In the genomic region with DNA sequence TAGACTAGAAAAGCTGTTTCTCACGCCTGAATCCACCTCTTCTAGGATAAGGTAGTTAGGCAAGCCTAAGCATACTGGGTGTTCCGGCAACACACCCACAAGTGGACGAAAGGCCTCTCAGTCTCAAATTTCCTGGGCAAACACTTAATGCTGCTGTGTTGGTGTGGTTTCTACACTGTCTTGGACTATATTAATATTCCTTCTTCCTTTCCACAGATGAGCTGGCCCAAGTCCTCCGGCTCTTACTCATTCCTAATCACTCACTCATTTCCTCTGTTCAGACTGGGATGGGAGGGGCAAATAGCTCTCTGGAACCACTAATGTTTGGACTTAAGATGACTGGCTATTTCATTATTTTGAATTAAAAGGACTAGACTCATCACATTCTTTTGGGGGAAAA, we compare ENCODE assay signal across 10 mouse cellular contexts.
DNase-seq lines count a peak whose midpoint lies in the region; ATAC-seq and TF ChIP-seq lines count a peak whose summit lies in the region.
"Had no signal": no experiment of that assay in that cellular context is flagged by ENCODE, and none has a peak within 500 bp of the region (broad histone marks: within the 10 kb centered on the region; RNA-seq: fewer than 3 reads in every experiment).

No protein-coding gene starts in this region.

- no peaks in the 10 kb centered on the region for H3K27me3 ChIP-seq in Patski
- H3K27me3 ChIP-seq in heart, embryonic 15.5 days, result no peaks in the 10 kb centered on the region
- no peaks in the 10 kb centered on the region for H3K27me3 ChIP-seq in liver, embryonic 16.5 days (ENCODE audit: control insufficient read depth, insufficient read depth, low read depth, low read length)
- H3K27me3 ChIP-seq: neural tube, embryonic 12.5 days had no signal

- no peaks in the 10 kb centered on the region for H3K9me3 ChIP-seq in heart, embryonic 15.5 days (replicated peaks)
- H3K9me3 ChIP-seq in liver, embryonic 16.5 days (replicated peaks; ENCODE audit: control insufficient read depth, low read length), result no peaks in the 10 kb centered on the region
- H3K9me3 ChIP-seq: neural tube, embryonic 12.5 days had no signal

- no peak for TF ChIP-seq CTCF in Patski (IDR thresholded peaks at IDR 0.05)

- peak; percentile 96 for ATAC-seq in Patski
- ATAC-seq in heart, embryonic 15.5 days (replicated peaks; ENCODE audit: insufficient number of reproducible peaks, insufficient read depth, low FRiP score, low read depth), result peak; percentile 65
- peak; percentile 32; the same call in 1 of the 2 replicates for ATAC-seq in liver, embryonic 16.5 days (ENCODE audit: low read depth)

- no peak overlapping the region for H3K4me3 ChIP-seq in heart, embryonic 15.5 days
- H3K4me3 ChIP-seq in liver, embryonic 16.5 days (ENCODE audit: low read depth, low read length), result no peak overlapping the region
- H3K4me3 ChIP-seq: neural tube, embryonic 12.5 days had no signal

- POLR2A ChIA-PET in Patski (lab: Charles Lee), result no interaction called here

- 50% methylated on average over 4 of the region's 4 CpGs for WGBS in heart, embryonic 15.5 days
- WGBS in liver, embryonic 16.5 days (ENCODE audit: insufficient replicate concordance), result 52% methylated on average over 4 of the region's 4 CpGs

- no peak overlapping the region for H3K9ac ChIP-seq in heart, embryonic 15.5 days
- H3K9ac ChIP-seq in liver, embryonic 16.5 days (ENCODE audit: low read depth, low read length), result no peak overlapping the region
- H3K9ac ChIP-seq: neural tube, embryonic 12.5 days had no signal

- CTCF ChIA-PET in Patski (lab: Charles Lee), result interaction anchor here (0.8 to 2.9 kb wide), 7 partner anchors 8 to 135 kb away, joined by 3 to 20 read pairs (median 4); no protein-coding TSS in a partner anchor

- no peaks in the 10 kb centered on the region for H3K36me3 ChIP-seq in heart, embryonic 15.5 days
- no peaks in the 10 kb centered on the region for H3K36me3 ChIP-seq in liver, embryonic 16.5 days (ENCODE audit: control insufficient read depth, insufficient read depth)
- H3K36me3 ChIP-seq: neural tube, embryonic 12.5 days had no signal

- H3K4me2 ChIP-seq in heart, embryonic 15.5 days, result peak overlapping the region; percentile 7; the same call in 1 of the 2 replicates
- H3K4me2 ChIP-seq in liver, embryonic 16.5 days (ENCODE audit: low read depth, low read length), result no peak overlapping the region
- H3K4me2 ChIP-seq: neural tube, embryonic 12.5 days had no signal

- in situ Hi-C loops in Patski (cut with MboI; ENCODE audit: low pct_unique_long_range_greater_than_20kb), result no loop called here

- peak overlapping the region; percentile 88 for H3K27ac ChIP-seq in heart, embryonic 15.5 days
- peak overlapping the region; percentile 57 for H3K27ac ChIP-seq in liver, embryonic 16.5 days (ENCODE audit: low read length)
- H3K27ac ChIP-seq: neural tube, embryonic 12.5 days had no signal

- peak; percentile 61 to 84 for DNase-seq in adrenal gland, adult (ENCODE audit: inconsistent age in 2 of 2, low spot score in 1 of 2)
- no peak for DNase-seq in adrenal gland, postnatal 25 days
- DNase-seq in Patski (ENCODE audit: low read depth, low spot score), result no peak
- DNase-seq in frontal cortex, postnatal 14 days (ENCODE audit: low spot score in 2 of 2), result no peak
- no peak for DNase-seq in thymus, postnatal 4 days
- no peak for DNase-seq in embryo, embryonic 10.5 days (ENCODE audit: low spot score)
- DNase-seq: cerebellum, postnatal 36 days had no signal

- peaks cover 25% of the 10 kb centered on the region for H3K4me1 ChIP-seq in heart, embryonic 15.5 days (replicated peaks)
- H3K4me1 ChIP-seq in liver, embryonic 16.5 days (ENCODE audit: control insufficient read depth, low read depth, low read length), result peaks cover 6% of the 10 kb centered on the region

Comparison
In these comparisons a context has a peak if more than half of its experiments do, and no peak if none do; other contexts are left out.
1. DNase-seq: peak in adrenal gland, adult (2 of 2); none in adrenal gland, postnatal 25 days (single experiment), Patski (single experiment), frontal cortex, postnatal 14 days (0 of 2), thymus, postnatal 4 days (single experiment) and embryo, embryonic 10.5 days (single experiment).
2. ATAC-seq: peak in every context shown above with its lines; median percentile 96 in Patski; 65 in heart, embryonic 15.5 days; 32 in liver, embryonic 16.5 days.